Mouse (Mus musculus): ENCODE measurements around the gene Akt2.

The Akt2 gene

GRCm38 (mm10) chr7:27591266-27592216, at the start of gene Akt2:
Gene Akt2, plus strand, starts transcription at chr7:27591552.
- DNase-seq (ENCODE audit: low spot score), result peak; percentile 96

GRCm38 (mm10) chr7:27541922-27542321, 49.4 kb upstream of the Akt2 start:
- no peak for DNase-seq (ENCODE audit: low spot score)

GRCm38 (mm10) chr7:27542392-27543033, 48.8 kb upstream of the Akt2 start:
- peak; percentile 78 for DNase-seq (ENCODE audit: low spot score)

- no peak for DNase-seq (ENCODE audit: low spot score)
Measured at GRCm38 (mm10) chr7:27543065-27543464, 48.3 kb upstream of the Akt2 start.

GRCm38 (mm10) chr7:27543851-27544250, 47.5 kb upstream of the Akt2 start:
- no peak for DNase-seq (ENCODE audit: low spot score)

- DNase-seq (ENCODE audit: low spot score), result no peak
Measured at GRCm38 (mm10) chr7:27544675-27545370, 46.5 kb upstream of the Akt2 start.

GRCm38 (mm10) chr7:27549597-27549996, 41.8 kb upstream of the Akt2 start:
- no peak for DNase-seq (ENCODE audit: low spot score)

- DNase-seq (ENCODE audit: low spot score), result no peak
Measured at GRCm38 (mm10) chr7:27552070-27552469, 39.3 kb upstream of the Akt2 start.

GRCm38 (mm10) chr7:27552931-27553513, 38.3 kb upstream of the Akt2 start, which contains the start of the genes Pld3 and 2310022A10Rik:
Gene Pld3, minus strand, starts transcription at chr7:27553218.
Gene 2310022A10Rik, plus strand, starts transcription at chr7:27553233.
- peak; percentile 98 for DNase-seq (ENCODE audit: low spot score)

- no peak for DNase-seq (ENCODE audit: low spot score)
Measured at GRCm38 (mm10) chr7:27560291-27560887, 31.0 kb upstream of the Akt2 start.

GRCm38 (mm10) chr7:27560978-27561377, 30.4 kb upstream of the Akt2 start:
- no peak for DNase-seq (ENCODE audit: low spot score)

GRCm38 (mm10) chr7:27569580-27570224, 21.6 kb upstream of the Akt2 start:
- DNase-seq (ENCODE audit: low spot score), result no peak

- no peak for DNase-seq (ENCODE audit: low spot score)
Measured at GRCm38 (mm10) chr7:27572133-27572532, 19.2 kb upstream of the Akt2 start.

GRCm38 (mm10) chr7:27574124-27574880, 17.1 kb upstream of the Akt2 start:
- DNase-seq (ENCODE audit: low spot score), result no peak

- DNase-seq (ENCODE audit: low spot score), result no peak
Measured at GRCm38 (mm10) chr7:27576914-27577313, 14.4 kb upstream of the Akt2 start.

- DNase-seq (ENCODE audit: low spot score), result no peak
Measured at GRCm38 (mm10) chr7:27577589-27577988, 13.8 kb upstream of the Akt2 start.

GRCm38 (mm10) chr7:27578465-27578864, 12.9 kb upstream of the Akt2 start:
- DNase-seq (ENCODE audit: low spot score), result no peak

- no peak for DNase-seq (ENCODE audit: low spot score)
Measured at GRCm38 (mm10) chr7:27580380-27581174, 10.8 kb upstream of the Akt2 start.

- peak; percentile 40 for DNase-seq (ENCODE audit: low spot score)
Measured at GRCm38 (mm10) chr7:27586861-27587260, 4.5 kb upstream of the Akt2 start.

GRCm38 (mm10) chr7:27587741-27588140, 3.6 kb upstream of the Akt2 start:
- DNase-seq (ENCODE audit: low spot score), result no peak

Measured in yolk sac, embryonic 10.5 days (tissue).